Mouse (Mus musculus) C2C12 (cell line): Measurements from ENCODE around the gene Dnajc10.

Source experiments
- CTCF ChIP-seq: IDR thresholded peaks from one replicate; pipeline ENCODE4 v1.5.1; 2011; ENCODE audit not compliant: control insufficient read depth, insufficient read depth, insufficient read length
- FOSL1 ChIP-seq: IDR thresholded peaks from one replicate; pipeline ENCODE4 v1.8.0; 2011; ENCODE audit warnings: mild to moderate bottlenecking, low read length; ENCODE audit not compliant: poor library complexity, insufficient read depth, severe bottlenecking
- USF1 ChIP-seq: IDR thresholded peaks from one replicate; pipeline ENCODE4 v1.6.1; 2011; ENCODE audit warnings: low read depth, mild to moderate bottlenecking, control low read depth, moderate library complexity

GRCm38 (mm10) chr2:80309775-80310174, 5.5 kb upstream of the Dnajc10 start:
- no peak for TF ChIP-seq USF1
- TF ChIP-seq CTCF = no peak
- no peak for TF ChIP-seq FOSL1
